Mouse (Mus musculus) stomach, adult 2 months (tissue): ENCODE data around the gene Tango6. TPM values are rescaled to one million over a fixed set of nuclear protein-coding genes. Genes with fewer than 3 reads are reported as not detected.

Experiments used
- polyA plus RNA-seq: library from polyadenylated mRNA; depleted of rRNA; stranded (reverse); fragments of >200 nt; gene quantifications from 2 replicates; pipeline ENCODE4 v1.2.3, GENCODE M21; 2012; rRNA removed

Tango6 gene
- 1.9 and 2.1 TPM in 2 replicates for polyA plus RNA-seq

DNA sequence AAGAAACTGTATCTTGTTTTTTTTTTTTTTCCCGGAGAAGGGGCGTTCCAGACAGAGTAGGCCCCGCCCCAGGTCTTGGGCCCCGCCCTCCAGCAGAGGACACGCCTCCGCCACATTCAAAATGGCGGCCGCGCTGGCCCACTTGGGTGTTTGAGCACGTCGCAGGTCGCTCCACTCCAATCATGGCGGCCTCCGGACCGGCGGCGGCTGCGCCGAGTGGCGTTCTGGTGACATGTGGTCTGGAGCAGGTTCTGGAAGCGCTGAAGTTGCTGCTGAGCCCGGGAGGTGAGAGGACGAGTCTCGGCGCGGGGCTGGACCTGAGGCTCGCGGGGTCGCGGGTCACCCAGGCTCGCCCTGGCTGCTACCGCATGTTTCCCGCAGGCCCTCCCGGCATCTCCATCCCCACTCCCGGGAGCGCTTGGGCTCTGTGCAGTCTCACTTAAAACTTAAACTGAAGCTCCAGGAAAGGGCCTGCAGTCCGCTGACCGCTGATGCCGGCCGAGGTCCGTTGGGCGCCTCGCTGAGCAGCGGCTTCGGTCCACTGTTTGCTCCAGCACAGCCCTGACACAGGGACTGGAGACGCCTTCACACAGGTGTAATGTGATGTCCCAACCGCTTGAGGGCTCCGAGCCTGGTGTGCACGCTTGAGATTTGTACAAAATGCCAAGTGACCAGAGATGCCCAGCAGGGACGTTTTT is at the start of gene Tango6:
TSS of gene Tango6 (plus strand) at position 98 of the 698 bp plus-strand sequence.

DNA sequence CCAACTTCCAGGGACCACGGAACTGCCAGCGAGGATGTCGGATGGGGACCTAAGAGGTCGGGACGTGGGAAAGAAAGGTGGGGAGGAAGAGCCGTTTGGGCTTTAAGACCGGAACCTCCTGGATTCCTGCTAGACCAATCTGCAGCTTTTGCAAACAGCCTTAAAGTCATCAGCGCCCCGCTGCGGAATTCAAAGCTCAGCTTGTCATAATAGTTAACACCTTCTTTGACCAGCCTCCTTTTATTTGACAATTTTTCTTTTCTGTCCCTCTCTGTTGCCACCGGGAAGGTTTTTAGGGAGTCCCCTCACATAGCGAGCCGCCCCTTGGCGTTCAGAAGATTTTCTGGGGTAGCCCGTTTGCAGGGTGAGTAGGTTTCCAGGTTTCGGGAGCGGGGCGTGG is 187.2 kb downstream of the Tango6 start, which contains the start of gene Has3:
TSS of gene Has3 (plus strand) at position 192 of the 400 bp plus-strand sequence.

GRCm38 (mm10) chr8:106893481-106894156 is 210.8 kb downstream of the Tango6 start, which contains the start of gene Utp4:
Utp4 (plus strand) TSS chr8:106893636.

Other genes with a start within 250 kb of the Tango6 start
- gene 6030452D12Rik, start 182.5 kb upstream of the Tango6 start, polyA plus RNA-seq = not detected in 2 replicates
- 1.8 and 2.1 TPM in 2 replicates for gene Cdh3, start 172.2 kb upstream of the Tango6 start, polyA plus RNA-seq
- gene Gm10073, start 109.6 kb upstream of the Tango6 start, polyA plus RNA-seq = 26.5 and 33.5 TPM in 2 replicates
- 91.5 and 121 TPM in 2 replicates for gene Cdh1, start 79.7 kb upstream of the Tango6 start, polyA plus RNA-seq
- 0.42 and 0.90 TPM in 2 replicates for gene Has3, start 187.2 kb downstream of the Tango6 start, polyA plus RNA-seq
- 7.1 and 8.9 TPM in 2 replicates for gene Utp4, start 210.6 kb downstream of the Tango6 start, polyA plus RNA-seq